Mouse (Mus musculus) embryonic facial prominence, embryonic 14.5 days (tissue): ENCODE results near the gene Krtap24-1. TPM values are rescaled to one million over a fixed set of nuclear protein-coding genes. Genes with fewer than 3 reads are reported as not detected.

Experiments used
- polyA plus RNA-seq: library from polyadenylated mRNA; unstranded; fragments of >200 nt; fragmentation: Nextera tagmentation; extraction: Ambion mirVana; gene quantifications from 2 replicates; pipeline ENCODE4 v1.2.1, GENCODE M21; 2014

Gene Krtap24-1
- polyA plus RNA-seq, 1 experiment from 2014 or later: 0.11 TPM

Other genes starting within 250 kb of the Krtap24-1 start
- 0.41 TPM in 1 of 2 replicates, not detected in the other for gene Cldn17, start 105.3 kb downstream of the Krtap24-1 start, polyA plus RNA-seq
- 7.8 TPM in 2 replicates for gene Cldn8, start 49.1 kb downstream of the Krtap24-1 start, polyA plus RNA-seq
- gene 2310079G19Rik, start 15.4 kb upstream of the Krtap24-1 start, polyA plus RNA-seq: not detected in 2 replicates
- 0.42 TPM in 1 of 2 replicates, not detected in the other for gene Krtap26-1, start 35.5 kb upstream of the Krtap24-1 start, polyA plus RNA-seq
- gene Krtap27-1, start 59.4 kb upstream of the Krtap24-1 start, polyA plus RNA-seq: not detected in 2 replicates
- not detected in 2 replicates for gene 2310061N02Rik, start 95.7 kb upstream of the Krtap24-1 start, polyA plus RNA-seq
- gene Krtap13-1, start 116.6 kb upstream of the Krtap24-1 start, polyA plus RNA-seq: not detected in 2 replicates
- gene Krtap13, start 139.4 kb upstream of the Krtap24-1 start, polyA plus RNA-seq: 0.51 TPM in 1 of 2 replicates, not detected in the other
- 1.8 TPM in 1 of 2 replicates, not detected in the other for gene 2310034C09Rik, start 146.6 kb upstream of the Krtap24-1 start, polyA plus RNA-seq
- not detected in 2 replicates for gene 2310057N15Rik, start 161.9 kb upstream of the Krtap24-1 start, polyA plus RNA-seq
- not detected in 2 replicates for gene Gm5965, start 165.6 kb upstream of the Krtap24-1 start, polyA plus RNA-seq
- gene Gm20741, start 199.9 kb upstream of the Krtap24-1 start, polyA plus RNA-seq: not detected in 2 replicates
- not detected in 2 replicates for gene Krtap15, start 207.9 kb upstream of the Krtap24-1 start, polyA plus RNA-seq
- not detected in 2 replicates for gene Krtap14, start 213.9 kb upstream of the Krtap24-1 start, polyA plus RNA-seq